Mouse (Mus musculus) midbrain, embryonic 16.5 days (tissue): ENCODE measurements at regions not wholly inside any gene's neighbourhood (a gene's known extent, or its start where the extent isn't known, plus 50 kb on each side); places are given as distances from the start of the nearest gene placed in this dataset.

ENCODE experiments used
- ATAC-seq: fragments of 200-750 bp; cut with Nextera tagmentation; 2 replicates; pipeline ENCODE4 v1.8.0; 2017; ENCODE audit warnings: moderate TSS enrichment
- H3K27ac ChIP-seq: fragments of 300-500 bp; sonication (generic); 2 replicates; pipeline ENCODE4 v1.5.1; 2014; ENCODE audit warnings: mild to moderate bottlenecking, low read length, mixed read lengths
- H3K27me3 ChIP-seq: fragments of 300-500 bp; sonication (generic); 2 replicates; pipeline ENCODE4 v1.6.1; 2014; ENCODE audit warnings: low read depth, low read length, mixed read lengths; ENCODE audit not compliant: control insufficient read depth, insufficient read depth
- H3K36me3 ChIP-seq: fragments of 300-500 bp; sonication (generic); 2 replicates; pipeline ENCODE4 v1.6.1; 2014; ENCODE audit warnings: mild to moderate bottlenecking, low read length, moderate library complexity, mixed read lengths; ENCODE audit not compliant: control insufficient read depth, insufficient read depth
- H3K4me1 ChIP-seq: fragments of 300-500 bp; sonication (generic); 2 replicates; pipeline ENCODE4 v1.6.1; 2014; ENCODE audit warnings: mild to moderate bottlenecking, low read length, mixed read lengths; ENCODE audit not compliant: control insufficient read depth, insufficient read depth
- H3K4me2 ChIP-seq: fragments of 300-500 bp; sonication (generic); 2 replicates; pipeline ENCODE4 v1.6.1; 2014; ENCODE audit warnings: mild to moderate bottlenecking, low read length, mixed read lengths
- H3K4me3 ChIP-seq: fragments of 300-500 bp; sonication (generic); 2 replicates; pipeline ENCODE4 v1.5.1; 2014; ENCODE audit warnings: low read depth, mild to moderate bottlenecking, low read length, moderate library complexity, mixed read lengths
- H3K9ac ChIP-seq: fragments of 300-500 bp; sonication (generic); 2 replicates; pipeline ENCODE4 v1.6.1; 2014; ENCODE audit warnings: low read depth, low read length, mixed read lengths
- H3K9me3 ChIP-seq: fragments of 300-500 bp; sonication (generic); replicated peaks from 2 replicates; pipeline ENCODE4 v1.6.1; 2014; ENCODE audit warnings: mild to moderate bottlenecking, low read length, mixed read lengths; ENCODE audit not compliant: control insufficient read depth, poor library complexity, severe bottlenecking
- WGBS: fragments of 180-500 bp; shearing (Covaris S2); extraction: QIAGEN DNeasy Blood & Tissue Kit; methylation state at CpG from one replicate; pipeline ENCODE4 v1.1.7; 2014; 5-methylcytosine and 5-hydroxymethylcytosine counted together

DNA sequence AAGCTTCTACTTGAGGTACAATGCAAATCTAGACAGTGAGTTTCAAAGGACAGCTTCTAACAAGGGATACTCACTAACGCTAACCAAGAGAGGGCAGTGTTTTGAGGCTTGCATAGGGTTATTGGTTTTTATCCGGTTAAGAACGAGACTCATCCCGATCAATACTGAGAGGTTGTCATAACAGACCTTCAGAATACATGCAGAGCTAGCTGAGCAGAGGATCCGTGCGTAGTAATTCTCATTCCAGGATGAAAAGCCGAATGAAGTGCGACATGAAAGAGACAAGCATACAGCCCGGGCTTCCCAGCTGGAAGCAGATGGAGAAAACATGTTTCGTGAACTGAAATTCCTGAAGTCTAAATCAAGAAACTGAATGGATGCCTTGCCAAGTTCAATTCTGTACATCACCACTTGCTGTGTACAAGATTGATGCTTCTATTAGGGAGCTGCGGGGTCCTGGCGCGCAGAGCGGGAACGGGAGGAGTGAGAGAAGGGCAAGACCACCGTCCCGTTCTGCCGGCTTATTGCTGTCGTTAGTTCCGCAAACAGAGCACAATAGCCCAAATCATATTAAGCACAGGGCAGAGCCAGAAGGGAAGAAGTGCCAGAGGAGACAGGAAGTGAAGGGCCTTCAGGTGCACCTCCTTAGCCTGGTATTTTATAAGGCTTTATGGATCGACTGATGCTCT lies 65.4 kb upstream of the Tes start:
- H3K9me3 ChIP-seq: no peaks in the 10 kb centered on the region
- peak overlapping the region; percentile 44; the same call in 1 of the 2 replicates for H3K9ac ChIP-seq
- H3K27me3 ChIP-seq: no peaks in the 10 kb centered on the region
- H3K27ac ChIP-seq: no peak overlapping the region
- WGBS: 38% methylated on average over 21 of the region's 21 CpGs
- peak overlapping the region; percentile 49 for H3K4me2 ChIP-seq
- peak overlapping the region; percentile 21 for H3K4me3 ChIP-seq
- ATAC-seq: 0 out of 2 replicates have a peak, but pooled peaks have one; percentile 33
- peaks cover 2% of the 10 kb centered on the region; the same call in 1 of the 2 replicates for H3K4me1 ChIP-seq
- no peaks in the 10 kb centered on the region for H3K36me3 ChIP-seq

DNA sequence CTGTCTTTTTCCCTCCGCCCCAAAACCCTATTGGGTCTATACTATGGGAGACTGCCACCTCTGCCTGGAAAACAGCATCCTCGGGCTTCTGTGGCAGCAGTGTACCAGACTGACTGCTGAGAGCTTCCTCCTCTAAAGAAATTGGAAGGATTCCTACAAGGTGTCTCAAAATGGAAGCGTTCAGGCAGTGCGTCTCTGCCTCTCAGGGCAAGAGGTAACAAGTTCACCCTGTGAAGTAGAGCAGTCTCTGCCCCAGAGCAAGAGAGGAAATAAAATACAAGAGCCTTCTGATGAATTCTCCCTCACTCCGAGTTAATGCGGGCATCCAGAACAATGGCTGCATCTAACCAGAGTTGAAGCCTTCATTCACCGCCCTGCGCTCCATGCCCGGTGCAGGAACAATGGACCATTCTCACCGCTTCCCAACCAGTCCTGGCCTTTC lies 69.4 kb upstream of the Tes start:
- Histone ChIP-seq H3K4me3 (peak overlapping the region; percentile 15), H3K4me2 (peak overlapping the region; percentile 54), H3K27ac (no peak overlapping the region), H3K9ac (peak overlapping the region; percentile 45), H3K27me3 (no peaks in the 10 kb centered on the region), H3K4me1 (peaks cover 4% of the 10 kb centered on the region), H3K9me3 (no peaks in the 10 kb centered on the region), H3K36me3 (no peaks in the 10 kb centered on the region)
- WGBS: 4% methylated on average over 10 of the region's 10 CpGs
- ATAC-seq: peak; percentile 60; the same call in 1 of the 2 replicates

DNA sequence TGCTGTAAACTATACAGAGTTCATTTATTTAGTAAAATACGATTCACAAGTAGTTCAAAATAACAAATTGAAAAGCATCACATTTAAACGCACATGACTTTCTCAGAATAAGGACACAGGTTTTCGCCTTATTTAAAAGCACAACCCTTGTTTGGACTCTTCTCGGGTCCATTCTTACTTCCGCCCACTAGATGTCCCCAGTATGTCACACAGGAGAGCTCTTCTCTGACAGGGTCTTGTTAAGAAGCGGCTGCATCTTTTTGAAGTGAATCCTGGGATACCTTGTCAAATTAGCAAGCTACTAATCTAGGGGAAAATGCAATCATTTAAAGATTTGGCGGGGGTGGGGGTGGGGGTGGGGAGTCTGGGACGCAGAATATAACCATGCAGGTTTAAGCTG lies 70.2 kb upstream of the Tes start:
- Histone ChIP-seq H3K4me1 (peaks cover 2% of the 10 kb centered on the region), H3K4me2 (peak overlapping the region; percentile 46), H3K9me3 (no peaks in the 10 kb centered on the region), H3K9ac (no peak overlapping the region), H3K4me3 (no peak overlapping the region), H3K36me3 (no peaks in the 10 kb centered on the region), H3K27me3 (no peaks in the 10 kb centered on the region), H3K27ac (no peak overlapping the region)
- peak; percentile 84 for ATAC-seq
- WGBS: 5% methylated on average over 8 of the region's 8 CpGs

DNA sequence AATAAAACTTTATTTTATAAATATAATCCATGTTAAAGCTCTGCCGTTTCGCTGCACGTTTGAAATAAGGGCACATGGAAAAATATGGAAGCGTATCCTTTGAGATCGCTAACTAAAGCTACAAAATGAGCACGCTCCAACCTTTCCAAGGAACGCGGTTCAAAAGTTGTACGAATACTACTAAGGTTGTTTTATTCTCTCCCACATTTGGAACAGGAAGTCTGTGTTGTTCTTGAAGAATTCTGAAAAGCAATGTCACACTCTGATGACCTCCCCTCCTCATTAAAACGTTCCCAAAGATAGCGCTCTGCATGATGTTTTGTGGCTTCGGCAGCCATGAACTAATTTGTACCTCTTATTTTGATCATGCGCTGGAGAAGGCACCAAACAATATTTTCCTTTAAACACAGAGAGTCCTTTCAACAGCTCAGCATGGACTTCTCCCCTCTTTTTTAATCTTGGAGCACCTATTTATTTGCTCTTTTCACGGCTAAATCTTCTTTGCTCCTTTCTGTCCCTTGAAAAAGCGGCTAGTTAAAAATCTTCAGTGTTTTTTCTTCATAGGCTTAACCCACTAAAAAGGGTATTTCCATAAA lies 72.9 kb upstream of the Tes start:
- Histone ChIP-seq H3K4me1 (peaks cover 2% of the 10 kb centered on the region; the same call in 1 of the 2 replicates), H3K27me3 (no peaks in the 10 kb centered on the region), H3K27ac (no peak overlapping the region), H3K9ac (no peak overlapping the region), H3K36me3 (no peaks in the 10 kb centered on the region), H3K4me3 (peak overlapping the region; percentile 15), H3K4me2 (peak overlapping the region; percentile 54), H3K9me3 (no peaks in the 10 kb centered on the region)
- 20% methylated on average over 15 of the region's 15 CpGs for WGBS
- ATAC-seq: no peak

DNA sequence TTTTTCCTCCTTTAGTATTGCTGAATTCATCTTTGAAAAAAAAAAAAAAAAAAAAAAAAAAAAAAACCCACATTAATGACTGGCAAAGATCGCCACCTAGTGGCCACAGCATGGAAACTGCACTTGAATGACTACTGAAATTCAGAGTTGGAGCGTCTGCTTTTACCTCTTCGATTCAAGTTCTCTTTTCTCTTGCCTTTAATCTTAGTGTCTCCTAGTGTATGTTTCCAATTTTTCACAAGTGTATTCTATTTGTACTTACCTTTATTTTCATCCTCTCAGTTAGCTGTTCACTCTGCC lies 79.9 kb upstream of the Tfec start:
- H3K9ac ChIP-seq: no peak overlapping the region
- no peaks in the 10 kb centered on the region for H3K27me3 ChIP-seq
- no peaks in the 10 kb centered on the region for H3K36me3 ChIP-seq
- H3K27ac ChIP-seq: no peak overlapping the region
- no peak overlapping the region; the same call in 1 of the 2 replicates for H3K4me2 ChIP-seq
- no peak overlapping the region for H3K4me3 ChIP-seq
- no peak for ATAC-seq
- H3K9me3 ChIP-seq: no peaks in the 10 kb centered on the region
- 32% methylated on average over 3 of the region's 3 CpGs for WGBS
- H3K4me1 ChIP-seq: no peaks in the 10 kb centered on the region

DNA sequence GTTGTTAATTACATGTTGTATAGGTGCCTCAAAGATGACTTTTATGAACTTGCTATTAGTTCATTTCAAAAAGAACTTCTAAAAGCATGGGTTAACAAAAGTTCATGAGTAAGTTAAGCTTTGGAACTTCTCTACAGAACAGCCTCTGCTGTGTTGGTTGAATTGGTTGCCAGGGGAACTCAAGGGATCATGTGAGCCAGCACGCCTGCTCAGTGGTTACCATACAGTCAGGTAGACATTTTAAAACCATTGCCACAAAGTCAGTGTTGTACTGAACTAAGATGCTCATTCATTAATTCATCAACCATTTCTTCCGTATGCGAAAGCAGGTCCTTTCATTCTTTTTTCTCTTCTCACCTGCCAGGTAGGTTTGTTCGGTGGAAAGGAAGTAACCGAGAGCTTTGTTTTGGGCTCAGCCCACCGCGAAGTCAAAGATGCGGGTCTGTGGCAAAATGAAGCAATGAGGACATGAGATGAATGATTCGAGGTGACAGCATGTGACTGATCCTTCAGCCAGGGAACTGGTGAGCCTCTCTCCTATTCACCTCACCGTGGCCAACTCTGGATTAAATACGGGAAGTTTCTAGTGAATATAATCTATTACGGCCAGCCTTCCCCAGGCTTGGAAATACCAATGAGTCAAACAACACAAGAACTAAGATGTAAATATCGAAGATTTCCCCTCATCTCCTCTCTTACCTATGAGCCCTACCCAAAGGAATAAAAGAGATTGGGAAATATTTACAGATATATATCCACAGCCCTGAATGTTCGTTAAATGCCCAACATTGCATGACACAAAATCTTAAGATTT lies 79.4 kb upstream of the Tfec start:
- H3K9ac ChIP-seq: 0 out of 2 replicates have a peak overlapping the region, but pooled peaks have one; percentile 31

GRCm38 (mm10) chr6:16965658-16966057 lies 67.4 kb upstream of the Tfec start:
- no peaks in the 10 kb centered on the region for H3K4me1 ChIP-seq
- H3K27ac ChIP-seq: no peak overlapping the region
- H3K27me3 ChIP-seq: no peaks in the 10 kb centered on the region
- H3K9me3 ChIP-seq: no peaks in the 10 kb centered on the region
- ATAC-seq: no peak
- no peak overlapping the region for H3K4me3 ChIP-seq
- WGBS: 77% methylated on average over 5 of the region's 5 CpGs
- no peak overlapping the region for H3K9ac ChIP-seq
- H3K4me2 ChIP-seq: no peak overlapping the region
- no peaks in the 10 kb centered on the region for H3K36me3 ChIP-seq

More for the DNA sequence above, 79.4 kb upstream of the Tfec start:
- H3K4me3 ChIP-seq: peak overlapping the region; percentile 11
- no peaks in the 10 kb centered on the region for H3K27me3 ChIP-seq
- 43% methylated on average over 14 of the region's 14 CpGs for WGBS
- ATAC-seq: peak; percentile 61
- peak overlapping the region; percentile 37 for H3K4me2 ChIP-seq
- no peaks in the 10 kb centered on the region for H3K4me1 ChIP-seq
- no peaks in the 10 kb centered on the region for H3K36me3 ChIP-seq
- H3K27ac ChIP-seq: no peak overlapping the region
- no peaks in the 10 kb centered on the region for H3K9me3 ChIP-seq

DNA sequence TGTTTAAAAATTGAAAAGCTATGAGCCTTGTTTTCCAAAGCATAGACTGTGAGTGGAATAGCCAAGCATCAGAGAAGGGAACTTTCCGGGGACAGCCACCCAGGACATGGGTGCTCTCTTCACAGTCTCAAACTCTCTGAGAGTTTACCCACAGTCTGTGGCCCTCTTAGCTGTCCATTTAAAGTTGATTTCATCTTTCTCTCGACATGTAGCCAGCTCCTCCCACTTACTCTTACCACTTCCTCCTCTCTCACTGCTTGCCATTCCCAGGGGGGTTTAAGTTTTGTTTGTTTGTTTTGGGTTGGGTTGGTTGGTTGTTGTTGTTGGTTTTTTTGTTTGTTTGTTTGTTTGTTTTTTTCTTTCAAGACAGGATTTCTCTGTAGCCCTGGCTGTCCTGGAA lies 66.1 kb upstream of the Tfec start:
- H3K4me3 ChIP-seq: no peak overlapping the region
- H3K9ac ChIP-seq: no peak overlapping the region
- no peaks in the 10 kb centered on the region for H3K4me1 ChIP-seq
- no peak overlapping the region for H3K27ac ChIP-seq
- no peak overlapping the region for H3K4me2 ChIP-seq
- no peaks in the 10 kb centered on the region for H3K27me3 ChIP-seq
- 81% methylated on average over 2 of the region's 2 CpGs for WGBS
- H3K36me3 ChIP-seq: no peaks in the 10 kb centered on the region
- no peaks in the 10 kb centered on the region for H3K9me3 ChIP-seq
- ATAC-seq: no peak

- WGBS: 83% methylated on average over 3 of the region's 3 CpGs
Observed at GRCm38 (mm10) chr6:16963958-16964357, 65.7 kb upstream of the Tfec start.

More at GRCm38 (mm10) chr6:16963958-16964357, 65.7 kb upstream of the Tfec start:
- Histone ChIP-seq H3K27me3 (no peaks in the 10 kb centered on the region), H3K4me1 (no peaks in the 10 kb centered on the region), H3K9me3 (no peaks in the 10 kb centered on the region), H3K4me2 (no peak overlapping the region), H3K36me3 (no peaks in the 10 kb centered on the region), H3K9ac (no peak overlapping the region), H3K27ac (no peak overlapping the region), H3K4me3 (no peak overlapping the region)
- no peak for ATAC-seq
